Mouse (Mus musculus) limb, embryonic 10.5 days (tissue): ENCODE measurements around the gene Gpr157. TPM values are rescaled to one million over a fixed set of nuclear protein-coding genes. Genes with fewer than 3 reads are reported as not detected.

ENCODE experiments used
- DNase-seq: peaks from one replicate; pipeline ENCODE4 v3.0.0-alpha.2; 2017; ENCODE audit warnings: low spot score
- H3K27ac ChIP-seq: fragments of 300-500 bp; sonication (generic); 2 replicates; pipeline ENCODE4 v1.5.1; 2016; ENCODE audit warnings: mild to moderate bottlenecking
- H3K27me3 ChIP-seq: fragments of 300-500 bp; sonication (generic); 2 replicates; pipeline ENCODE4 v1.6.1; 2016; ENCODE audit warnings: low read depth, mild to moderate bottlenecking; ENCODE audit not compliant: poor library complexity, severe bottlenecking
- H3K36me3 ChIP-seq: fragments of 300-500 bp; sonication (generic); 2 replicates; pipeline ENCODE4 v1.6.1; 2016; ENCODE audit warnings: mild to moderate bottlenecking, moderate library complexity
- H3K4me1 ChIP-seq: fragments of 300-500 bp; sonication (generic); 2 replicates; pipeline ENCODE4 v1.6.1; 2016
- H3K4me3 ChIP-seq: fragments of 300-500 bp; sonication (generic); 2 replicates; pipeline ENCODE4 v1.5.1; 2016; ENCODE audit warnings: mild to moderate bottlenecking, moderate library complexity
- H3K9me3 ChIP-seq: fragments of 300-500 bp; sonication (generic); replicated peaks from 2 replicates; pipeline ENCODE4 v1.6.1; 2016; ENCODE audit warnings: mild to moderate bottlenecking
- WGBS: fragments of 180-500 bp; shearing (Covaris S2); methylation state at CpG from one replicate; pipeline ENCODE4 v1.1.7; 2016; 5-methylcytosine and 5-hydroxymethylcytosine counted together
- polyA plus RNA-seq: library from polyadenylated mRNA; unstranded; fragments of >200 nt; fragmentation: Nextera tagmentation; extraction: Ambion mirVana; gene quantifications from 2 replicates; pipeline ENCODE4 v1.2.1, GENCODE M21; 2016

Gene Gpr157
- polyA plus RNA-seq, 1 experiment from 2014 or later: 0.75 TPM

- peak; percentile 49 for DNase-seq
- peaks cover 11% of the 10 kb centered on the region for H3K4me1 ChIP-seq
- H3K27ac ChIP-seq: no peak overlapping the region
- H3K27me3 ChIP-seq: peaks cover 59% of the 10 kb centered on the region
- no peaks in the 10 kb centered on the region for H3K9me3 ChIP-seq
- 20% methylated on average over 10 of the region's 10 CpGs for WGBS
- no peak overlapping the region for H3K4me3 ChIP-seq
- no peaks in the 10 kb centered on the region for H3K36me3 ChIP-seq
Measured at GRCm38 (mm10) chr4:150098880-150099279, 11.7 kb downstream of the Gpr157 start.

- Histone ChIP-seq H3K36me3 (no peaks in the 10 kb centered on the region), H3K9me3 (no peaks in the 10 kb centered on the region), H3K4me1 (peaks cover 18% of the 10 kb centered on the region), H3K27ac (no peak overlapping the region), H3K4me3 (no peak overlapping the region), H3K27me3 (peaks cover 40% of the 10 kb centered on the region)
- 93% methylated on average over 7 of the region's 7 CpGs for WGBS
- no peak for DNase-seq
Measured at GRCm38 (mm10) chr4:150102822-150103221, 15.7 kb downstream of the Gpr157 start.

GRCm38 (mm10) chr4:150105671-150106070 lies 18.5 kb downstream of the Gpr157 start:
- DNase-seq: no peak
- H3K4me1 ChIP-seq: peaks cover 21% of the 10 kb centered on the region
- H3K9me3 ChIP-seq: no peaks in the 10 kb centered on the region
- H3K4me3 ChIP-seq: no peak overlapping the region
- no peak overlapping the region for H3K27ac ChIP-seq
- H3K27me3 ChIP-seq: peaks cover 17% of the 10 kb centered on the region
- 47% methylated on average over 7 of the region's 7 CpGs for WGBS
- H3K36me3 ChIP-seq: no peaks in the 10 kb centered on the region

GRCm38 (mm10) chr4:150106637-150107036 lies 19.5 kb downstream of the Gpr157 start:
- no peaks in the 10 kb centered on the region for H3K9me3 ChIP-seq
- H3K4me3 ChIP-seq: no peak overlapping the region
- no peak overlapping the region for H3K27ac ChIP-seq
- H3K27me3 ChIP-seq: peaks cover 8% of the 10 kb centered on the region
- no peaks in the 10 kb centered on the region for H3K36me3 ChIP-seq
- DNase-seq: no peak
- peaks cover 21% of the 10 kb centered on the region for H3K4me1 ChIP-seq
- WGBS: 86% methylated on average over 5 of the region's 5 CpGs

GRCm38 (mm10) chr4:150109636-150110035 lies 22.5 kb downstream of the Gpr157 start:
- Histone ChIP-seq H3K36me3 (no peaks in the 10 kb centered on the region), H3K9me3 (no peaks in the 10 kb centered on the region), H3K4me1 (peaks cover 20% of the 10 kb centered on the region), H3K27me3 (no peaks in the 10 kb centered on the region), H3K4me3 (no peak overlapping the region), H3K27ac (no peak overlapping the region)
- 72% methylated on average over 3 of the region's 3 CpGs for WGBS
- DNase-seq: no peak

GRCm38 (mm10) chr4:150110373-150110772 lies 23.2 kb downstream of the Gpr157 start:
- Histone ChIP-seq H3K4me3 (no peak overlapping the region), H3K27me3 (no peaks in the 10 kb centered on the region), H3K9me3 (no peaks in the 10 kb centered on the region), H3K4me1 (peaks cover 20% of the 10 kb centered on the region), H3K36me3 (no peaks in the 10 kb centered on the region), H3K27ac (no peak overlapping the region)
- no peak for DNase-seq
- WGBS: 78% methylated on average over 9 of the region's 9 CpGs

GRCm38 (mm10) chr4:150112867-150113266 lies 25.7 kb downstream of the Gpr157 start:
- H3K27me3 ChIP-seq: no peaks in the 10 kb centered on the region
- H3K36me3 ChIP-seq: no peaks in the 10 kb centered on the region
- H3K9me3 ChIP-seq: no peaks in the 10 kb centered on the region
- H3K4me1 ChIP-seq: peaks cover 8% of the 10 kb centered on the region
- H3K27ac ChIP-seq: no peak overlapping the region
- peak overlapping the region; percentile 12; the same call in 1 of the 2 replicates for H3K4me3 ChIP-seq
- DNase-seq: peak; percentile 78
- WGBS: 6% methylated on average over 15 of the region's 15 CpGs

GRCm38 (mm10) chr4:150114505-150115061 lies 27.4 kb downstream of the Gpr157 start:
- no peaks in the 10 kb centered on the region for H3K9me3 ChIP-seq
- H3K4me3 ChIP-seq: no peak overlapping the region
- no peak for DNase-seq
- H3K36me3 ChIP-seq: no peaks in the 10 kb centered on the region
- no peaks in the 10 kb centered on the region for H3K27me3 ChIP-seq
- H3K4me1 ChIP-seq: peaks cover 19% of the 10 kb centered on the region
- no peak overlapping the region for H3K27ac ChIP-seq
- 92% methylated on average over 26 of the region's 26 CpGs for WGBS

GRCm38 (mm10) chr4:150117311-150117710 lies 30.1 kb downstream of the Gpr157 start:
- H3K27me3 ChIP-seq: 0 out of 2 replicates have a peak, but pooled peaks cover 8% of the 10 kb centered on the region
- no peaks in the 10 kb centered on the region for H3K36me3 ChIP-seq
- peaks cover 29% of the 10 kb centered on the region for H3K4me1 ChIP-seq
- DNase-seq: no peak
- H3K4me3 ChIP-seq: no peak overlapping the region
- 49% methylated on average over 5 of the region's 5 CpGs for WGBS
- H3K27ac ChIP-seq: no peak overlapping the region
- no peaks in the 10 kb centered on the region for H3K9me3 ChIP-seq

- Histone ChIP-seq H3K27ac (no peak overlapping the region), H3K4me3 (no peak overlapping the region), H3K4me1 (peaks cover 25% of the 10 kb centered on the region), H3K36me3 (no peaks in the 10 kb centered on the region), H3K9me3 (no peaks in the 10 kb centered on the region), H3K27me3 (0 out of 2 replicates have a peak, but pooled peaks cover 15% of the 10 kb centered on the region)
- DNase-seq: no peak
- WGBS: 65% methylated on average over 6 of the region's 6 CpGs
Measured at GRCm38 (mm10) chr4:150118163-150118562, 31.0 kb downstream of the Gpr157 start.

- Histone ChIP-seq H3K4me3 (peak within 1 kb of the TSS; percentile 38), H3K9me3 (no peaks in the 10 kb centered on the region), H3K36me3 (no peaks in the 10 kb centered on the region), H3K4me1 (peaks cover 25% of the 10 kb centered on the region), H3K27ac (peak within 1 kb of the TSS; percentile 56), H3K27me3 (0 out of 2 replicates have a peak, but pooled peaks cover 15% of the 10 kb centered on the region)
- DNase-seq: peak; percentile 65
- 4% methylated on average over 15 of the region's 15 CpGs for WGBS
Measured at GRCm38 (mm10) chr4:150119055-150119454, 31.9 kb downstream of the Gpr157 start, which contains the start of gene Slc2a5. Gene Slc2a5, plus strand, starts transcription at chr4:150119283.

GRCm38 (mm10) chr4:150119640-150120039 lies 32.5 kb downstream of the Gpr157 start:
- WGBS: 48% methylated on average over 14 of the region's 14 CpGs
- DNase-seq: no peak
- H3K27ac ChIP-seq: 0 out of 2 replicates have a peak overlapping the region, but pooled peaks have one; percentile 56

GRCm38 (mm10) chr4:150120173-150120833 lies 33.1 kb downstream of the Gpr157 start:
- DNase-seq: no peak
- Histone ChIP-seq H3K4me3 (peak overlapping the region; percentile 21; the same call in 1 of the 2 replicates), H3K27me3 (0 out of 2 replicates have a peak, but pooled peaks cover 15% of the 10 kb centered on the region), H3K9me3 (no peaks in the 10 kb centered on the region), H3K36me3 (no peaks in the 10 kb centered on the region), H3K4me1 (peaks cover 25% of the 10 kb centered on the region), H3K27ac (no peak overlapping the region)
- 42% methylated on average over 15 of the region's 15 CpGs for WGBS

More at GRCm38 (mm10) chr4:150119640-150120039, 32.5 kb downstream of the Gpr157 start:
- H3K36me3 ChIP-seq: no peaks in the 10 kb centered on the region
- no peaks in the 10 kb centered on the region for H3K9me3 ChIP-seq
- 0 out of 2 replicates have a peak, but pooled peaks cover 15% of the 10 kb centered on the region for H3K27me3 ChIP-seq
- peak overlapping the region; percentile 38; the same call in 1 of the 2 replicates for H3K4me3 ChIP-seq
- peaks cover 25% of the 10 kb centered on the region for H3K4me1 ChIP-seq
